Mouse (Mus musculus): Measurements from ENCODE around the gene Foxn3. TPM values are rescaled to one million over a fixed set of nuclear protein-coding genes. Genes with fewer than 3 reads are reported as not detected.

Foxn3 gene
- polyA plus RNA-seq, 1 experiment from 2014 or later: 75.5 TPM

GRCm38 (mm10) chr12:99229973-99230782 is 333.2 kb downstream of the Foxn3 start:
- Histone ChIP-seq H3K9me3 (replicated peaks; ENCODE audit: control insufficient read depth, low read length) (no peaks in the 10 kb centered on the region), H3K27me3 (ENCODE audit: control insufficient read depth, insufficient read depth, low read length) (no peaks in the 10 kb centered on the region), H3K4me1 (ENCODE audit: control insufficient read depth, insufficient read depth, low read length) (peaks cover 26% of the 10 kb centered on the region), H3K4me2 (no peak overlapping the region), H3K36me3 (ENCODE audit: control insufficient read depth, insufficient read depth, low read length) (0 out of 2 replicates have a peak, but pooled peaks cover 2% of the 10 kb centered on the region), H3K9ac (ENCODE audit: low read depth, low read length) (no peak overlapping the region), H3K27ac (ENCODE audit: low read depth, low read length) (no peak overlapping the region), H3K4me3 (ENCODE audit: low read depth, low read length) (no peak overlapping the region)
- WGBS (ENCODE audit: insufficient replicate concordance): 72% methylated on average over 17 of the region's 17 CpGs
- no peak for ATAC-seq (replicated peaks; ENCODE audit: insufficient number of reproducible peaks, low FRiP score, low TSS enrichment)

- WGBS (ENCODE audit: insufficient replicate concordance): 92% methylated on average over 6 of the region's 6 CpGs
- H3K4me1 ChIP-seq (ENCODE audit: control insufficient read depth, insufficient read depth, low read length): peaks cover 14% of the 10 kb centered on the region
Measured at GRCm38 (mm10) chr12:99227313-99227952, 335.9 kb downstream of the Foxn3 start.

GRCm38 (mm10) chr12:99224863-99225603 is 338.3 kb downstream of the Foxn3 start:
- no peaks in the 10 kb centered on the region for H3K9me3 ChIP-seq (replicated peaks; ENCODE audit: control insufficient read depth, low read length)
- H3K27ac ChIP-seq (ENCODE audit: low read depth, low read length): no peak overlapping the region
- no peak overlapping the region; the same call in 1 of the 2 replicates for H3K9ac ChIP-seq (ENCODE audit: low read depth, low read length)
- ATAC-seq (replicated peaks; ENCODE audit: insufficient number of reproducible peaks, low FRiP score, low TSS enrichment): no peak
- no peaks in the 10 kb centered on the region for H3K36me3 ChIP-seq (ENCODE audit: control insufficient read depth, insufficient read depth, low read length)
- no peaks in the 10 kb centered on the region for H3K27me3 ChIP-seq (ENCODE audit: control insufficient read depth, insufficient read depth, low read length)
- no peak overlapping the region for H3K4me2 ChIP-seq
- 65% methylated on average over 13 of the region's 13 CpGs for WGBS (ENCODE audit: insufficient replicate concordance)
- no peak overlapping the region for H3K4me3 ChIP-seq (ENCODE audit: low read depth, low read length)
- H3K4me1 ChIP-seq (ENCODE audit: control insufficient read depth, insufficient read depth, low read length): peaks cover 14% of the 10 kb centered on the region

More at GRCm38 (mm10) chr12:99227313-99227952, 335.9 kb downstream of the Foxn3 start:
- ATAC-seq (replicated peaks; ENCODE audit: insufficient number of reproducible peaks, low FRiP score, low TSS enrichment): no peak
- Histone ChIP-seq H3K36me3 (ENCODE audit: control insufficient read depth, insufficient read depth, low read length) (no peaks in the 10 kb centered on the region), H3K4me3 (ENCODE audit: low read depth, low read length) (no peak overlapping the region), H3K4me2 (no peak overlapping the region), H3K27me3 (ENCODE audit: control insufficient read depth, insufficient read depth, low read length) (no peaks in the 10 kb centered on the region), H3K27ac (ENCODE audit: low read depth, low read length) (no peak overlapping the region), H3K9ac (ENCODE audit: low read depth, low read length) (no peak overlapping the region), H3K9me3 (replicated peaks; ENCODE audit: control insufficient read depth, low read length) (no peaks in the 10 kb centered on the region)

- Histone ChIP-seq H3K4me1 (ENCODE audit: control insufficient read depth, insufficient read depth, low read length) (peaks cover 37% of the 10 kb centered on the region), H3K9me3 (replicated peaks; ENCODE audit: control insufficient read depth, low read length) (no peaks in the 10 kb centered on the region), H3K9ac (ENCODE audit: low read depth, low read length) (no peak overlapping the region), H3K27ac (ENCODE audit: low read depth, low read length) (no peak overlapping the region), H3K4me3 (ENCODE audit: low read depth, low read length) (no peak overlapping the region), H3K36me3 (ENCODE audit: control insufficient read depth, insufficient read depth, low read length) (no peaks in the 10 kb centered on the region), H3K27me3 (ENCODE audit: control insufficient read depth, insufficient read depth, low read length) (no peaks in the 10 kb centered on the region), H3K4me2 (no peak overlapping the region)
- 71% methylated on average over 15 of the region's 15 CpGs for WGBS (ENCODE audit: insufficient replicate concordance)
- ATAC-seq (replicated peaks; ENCODE audit: insufficient number of reproducible peaks, low FRiP score, low TSS enrichment): no peak
Measured at GRCm38 (mm10) chr12:99221087-99221846, 342.1 kb downstream of the Foxn3 start.

GRCm38 (mm10) chr12:99220333-99220732 is 343.0 kb downstream of the Foxn3 start:
- WGBS (ENCODE audit: insufficient replicate concordance): 72% methylated on average over 8 of the region's 8 CpGs
- Histone ChIP-seq H3K4me3 (ENCODE audit: low read depth, low read length) (no peak overlapping the region), H3K9ac (ENCODE audit: low read depth, low read length) (no peak overlapping the region), H3K27me3 (ENCODE audit: control insufficient read depth, insufficient read depth, low read length) (no peaks in the 10 kb centered on the region), H3K36me3 (ENCODE audit: control insufficient read depth, insufficient read depth, low read length) (no peaks in the 10 kb centered on the region), H3K4me2 (no peak overlapping the region), H3K4me1 (ENCODE audit: control insufficient read depth, insufficient read depth, low read length) (peaks cover 43% of the 10 kb centered on the region), H3K9me3 (replicated peaks; ENCODE audit: control insufficient read depth, low read length) (no peaks in the 10 kb centered on the region), H3K27ac (ENCODE audit: low read depth, low read length) (no peak overlapping the region)
- ATAC-seq (replicated peaks; ENCODE audit: insufficient number of reproducible peaks, low FRiP score, low TSS enrichment): no peak

GRCm38 (mm10) chr12:99219812-99220211 is 343.6 kb downstream of the Foxn3 start:
- ATAC-seq (replicated peaks; ENCODE audit: insufficient number of reproducible peaks, low FRiP score, low TSS enrichment): no peak

GRCm38 (mm10) chr12:99217145-99217698 is 346.2 kb downstream of the Foxn3 start:
- H3K4me3 ChIP-seq (ENCODE audit: low read depth, low read length): no peak overlapping the region
- 0 out of 2 replicates have a peak, but pooled peaks have one; percentile 13 for ATAC-seq (replicated peaks; ENCODE audit: insufficient number of reproducible peaks, low FRiP score, low TSS enrichment)
- peak overlapping the region; percentile 25 for H3K27ac ChIP-seq (ENCODE audit: low read depth, low read length)
- no peak overlapping the region for H3K4me2 ChIP-seq
- no peaks in the 10 kb centered on the region for H3K9me3 ChIP-seq (replicated peaks; ENCODE audit: control insufficient read depth, low read length)
- H3K9ac ChIP-seq (ENCODE audit: low read depth, low read length): no peak overlapping the region
- 78% methylated on average over 7 of the region's 7 CpGs for WGBS (ENCODE audit: insufficient replicate concordance)
- peaks cover 65% of the 10 kb centered on the region for H3K4me1 ChIP-seq (ENCODE audit: control insufficient read depth, insufficient read depth, low read length)
- no peaks in the 10 kb centered on the region for H3K36me3 ChIP-seq (ENCODE audit: control insufficient read depth, insufficient read depth, low read length)
- no peaks in the 10 kb centered on the region for H3K27me3 ChIP-seq (ENCODE audit: control insufficient read depth, insufficient read depth, low read length)

More at GRCm38 (mm10) chr12:99219812-99220211, 343.6 kb downstream of the Foxn3 start:
- Histone ChIP-seq H3K27ac (ENCODE audit: low read depth, low read length) (no peak overlapping the region), H3K36me3 (ENCODE audit: control insufficient read depth, insufficient read depth, low read length) (no peaks in the 10 kb centered on the region), H3K4me1 (ENCODE audit: control insufficient read depth, insufficient read depth, low read length) (peaks cover 45% of the 10 kb centered on the region), H3K9me3 (replicated peaks; ENCODE audit: control insufficient read depth, low read length) (no peaks in the 10 kb centered on the region), H3K4me2 (no peak overlapping the region), H3K27me3 (ENCODE audit: control insufficient read depth, insufficient read depth, low read length) (no peaks in the 10 kb centered on the region), H3K9ac (ENCODE audit: low read depth, low read length) (no peak overlapping the region), H3K4me3 (ENCODE audit: low read depth, low read length) (no peak overlapping the region)
- 80% methylated on average over 5 of the region's 5 CpGs for WGBS (ENCODE audit: insufficient replicate concordance)
